Mouse (Mus musculus): Measurements from ENCODE around the gene Nckap5. TPM values are rescaled to one million over a fixed set of nuclear protein-coding genes. Genes with fewer than 3 reads are reported as not detected.
A peak's percentile ranks its signal among the peaks of the same experiment; 100 is the strongest.

The Nckap5 gene
- polyA plus RNA-seq, 1 experiment from 2014 or later = 45.0 TPM

- Histone ChIP-seq H3K4me3 (ENCODE audit: low read length) (no peak overlapping the region), H3K27ac (ENCODE audit: low read length) (peak overlapping the region; percentile 93), H3K36me3 (ENCODE audit: control insufficient read depth, insufficient read depth, low read length) (no peaks in the 10 kb centered on the region), H3K4me1 (replicated peaks; ENCODE audit: control insufficient read depth, insufficient read depth, low read length) (peaks cover 31% of the 10 kb centered on the region), H3K9me3 (ENCODE audit: control insufficient read depth, low read length) (no peaks in the 10 kb centered on the region), H3K4me2 (ENCODE audit: low read depth, low read length) (no peak overlapping the region), H3K9ac (ENCODE audit: low read length) (no peak overlapping the region), H3K27me3 (ENCODE audit: control insufficient read depth, insufficient read depth, low read depth, low read length) (no peaks in the 10 kb centered on the region)
- 0 out of 2 replicates have a peak, but pooled peaks have one; percentile 21 for ATAC-seq (ENCODE audit: low read depth)
- WGBS = 44% methylated on average over 2 of the region's 2 CpGs
These were observed 359.2 kb downstream of the Nckap5 start for GRCm38 (mm10) chr1:126471419-126471818.

DNA sequence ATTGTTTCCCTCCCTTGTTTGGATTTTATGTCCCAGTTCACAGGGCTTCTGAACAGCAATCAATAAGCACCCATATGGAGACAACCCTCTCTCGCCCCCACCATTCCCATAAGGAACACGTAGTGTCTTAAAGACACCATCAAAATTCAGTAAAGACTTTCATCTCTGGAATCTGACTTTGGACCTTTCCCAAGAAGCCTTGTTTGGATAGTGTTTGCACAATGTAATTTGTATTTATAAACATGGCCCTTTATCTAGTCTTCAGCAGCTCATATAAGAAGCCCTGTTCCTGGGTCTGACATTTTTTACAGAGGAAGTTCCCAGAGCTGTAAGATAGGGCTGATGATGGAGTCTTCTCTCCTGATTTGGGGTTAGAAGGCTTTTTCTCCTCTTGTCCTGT, 359.7 kb downstream of the Nckap5 start:
- 26% methylated on average over 2 of the region's 2 CpGs for WGBS
- Histone ChIP-seq H3K4me2 (ENCODE audit: low read depth, low read length) (peak overlapping the region; percentile 44), H3K4me1 (replicated peaks; ENCODE audit: control insufficient read depth, insufficient read depth, low read length) (peaks cover 31% of the 10 kb centered on the region), H3K36me3 (ENCODE audit: control insufficient read depth, insufficient read depth, low read length) (no peaks in the 10 kb centered on the region), H3K27me3 (ENCODE audit: control insufficient read depth, insufficient read depth, low read depth, low read length) (no peaks in the 10 kb centered on the region), H3K9ac (ENCODE audit: low read length) (peak overlapping the region; percentile 28; the same call in 1 of the 2 replicates), H3K4me3 (ENCODE audit: low read length) (peak overlapping the region; percentile 34), H3K27ac (ENCODE audit: low read length) (peak overlapping the region; percentile 93), H3K9me3 (ENCODE audit: control insufficient read depth, low read length) (no peaks in the 10 kb centered on the region)
- peak; percentile 88 for ATAC-seq (ENCODE audit: low read depth)

- ATAC-seq (ENCODE audit: low read depth) = 0 out of 2 replicates have a peak, but pooled peaks have one; percentile 11
- H3K27ac ChIP-seq (ENCODE audit: low read length) = peak overlapping the region; percentile 93
- H3K36me3 ChIP-seq (ENCODE audit: control insufficient read depth, insufficient read depth, low read length) = no peaks in the 10 kb centered on the region
- peak overlapping the region; percentile 28; the same call in 1 of the 2 replicates for H3K9ac ChIP-seq (ENCODE audit: low read length)
- H3K27me3 ChIP-seq (ENCODE audit: control insufficient read depth, insufficient read depth, low read depth, low read length) = no peaks in the 10 kb centered on the region
- 41% methylated on average over 5 of the region's 5 CpGs for WGBS
- H3K9me3 ChIP-seq (ENCODE audit: control insufficient read depth, low read length) = no peaks in the 10 kb centered on the region
- peak overlapping the region; percentile 34 for H3K4me3 ChIP-seq (ENCODE audit: low read length)
- H3K4me2 ChIP-seq (ENCODE audit: low read depth, low read length) = peak overlapping the region; percentile 44
- H3K4me1 ChIP-seq (replicated peaks; ENCODE audit: control insufficient read depth, insufficient read depth, low read length) = peaks cover 31% of the 10 kb centered on the region
These were observed 360.6 kb downstream of the Nckap5 start for GRCm38 (mm10) chr1:126469818-126470544.

GRCm38 (mm10) chr1:126461527-126462354, 368.9 kb downstream of the Nckap5 start:
- H3K27me3 ChIP-seq (ENCODE audit: control insufficient read depth, insufficient read depth, low read depth, low read length) = no peaks in the 10 kb centered on the region
- H3K36me3 ChIP-seq (ENCODE audit: control insufficient read depth, insufficient read depth, low read length) = no peaks in the 10 kb centered on the region
- H3K27ac ChIP-seq (ENCODE audit: low read length) = peak overlapping the region; percentile 38; the same call in 1 of the 2 replicates
- WGBS = 32% methylated on average over 11 of the region's 11 CpGs
- H3K9ac ChIP-seq (ENCODE audit: low read length) = no peak overlapping the region
- no peaks in the 10 kb centered on the region for H3K9me3 ChIP-seq (ENCODE audit: control insufficient read depth, low read length)
- peak; percentile 73 for ATAC-seq (ENCODE audit: low read depth)
- H3K4me3 ChIP-seq (ENCODE audit: low read length) = no peak overlapping the region
- H3K4me2 ChIP-seq (ENCODE audit: low read depth, low read length) = 0 out of 2 replicates have a peak overlapping the region, but pooled peaks have one; percentile 11
- H3K4me1 ChIP-seq (replicated peaks; ENCODE audit: control insufficient read depth, insufficient read depth, low read length) = 0 out of 2 replicates have a peak, but pooled peaks cover 4% of the 10 kb centered on the region

GRCm38 (mm10) chr1:126457739-126458138, 372.9 kb downstream of the Nckap5 start:
- Histone ChIP-seq H3K9me3 (ENCODE audit: control insufficient read depth, low read length) (no peaks in the 10 kb centered on the region), H3K4me3 (ENCODE audit: low read length) (no peak overlapping the region), H3K27me3 (ENCODE audit: control insufficient read depth, insufficient read depth, low read depth, low read length) (no peaks in the 10 kb centered on the region), H3K4me2 (ENCODE audit: low read depth, low read length) (no peak overlapping the region), H3K27ac (ENCODE audit: low read length) (no peak overlapping the region), H3K4me1 (replicated peaks; ENCODE audit: control insufficient read depth, insufficient read depth, low read length) (0 out of 2 replicates have a peak, but pooled peaks cover 4% of the 10 kb centered on the region), H3K9ac (ENCODE audit: low read length) (no peak overlapping the region), H3K36me3 (ENCODE audit: control insufficient read depth, insufficient read depth, low read length) (no peaks in the 10 kb centered on the region)
- no peak for ATAC-seq (ENCODE audit: low read depth)
- 50% methylated on average over 1 of the region's 1 CpGs for WGBS

- Histone ChIP-seq H3K27me3 (ENCODE audit: control insufficient read depth, insufficient read depth, low read depth, low read length) (no peaks in the 10 kb centered on the region), H3K9ac (ENCODE audit: low read length) (no peak overlapping the region), H3K4me3 (ENCODE audit: low read length) (no peak overlapping the region), H3K27ac (ENCODE audit: low read length) (no peak overlapping the region), H3K4me1 (replicated peaks; ENCODE audit: control insufficient read depth, insufficient read depth, low read length) (peaks cover 3% of the 10 kb centered on the region), H3K9me3 (ENCODE audit: control insufficient read depth, low read length) (no peaks in the 10 kb centered on the region), H3K36me3 (ENCODE audit: control insufficient read depth, insufficient read depth, low read length) (no peaks in the 10 kb centered on the region), H3K4me2 (ENCODE audit: low read depth, low read length) (no peak overlapping the region)
- peak; percentile 28; the same call in 1 of the 2 replicates for ATAC-seq (ENCODE audit: low read depth)
- 55% methylated on average over 9 of the region's 9 CpGs for WGBS
These were observed 376.0 kb downstream of the Nckap5 start for GRCm38 (mm10) chr1:126454504-126455173.

- no peaks in the 10 kb centered on the region for H3K36me3 ChIP-seq (ENCODE audit: control insufficient read depth, insufficient read depth, low read length)
- no peak overlapping the region for H3K4me2 ChIP-seq (ENCODE audit: low read depth, low read length)
- H3K9ac ChIP-seq (ENCODE audit: low read length) = no peak overlapping the region
- H3K4me3 ChIP-seq (ENCODE audit: low read length) = no peak overlapping the region
- H3K27ac ChIP-seq (ENCODE audit: low read length) = peak overlapping the region; percentile 26
- 55% methylated on average over 9 of the region's 9 CpGs for WGBS
- no peak for ATAC-seq (ENCODE audit: low read depth)
- H3K27me3 ChIP-seq (ENCODE audit: control insufficient read depth, insufficient read depth, low read depth, low read length) = no peaks in the 10 kb centered on the region
- peaks cover 3% of the 10 kb centered on the region for H3K4me1 ChIP-seq (replicated peaks; ENCODE audit: control insufficient read depth, insufficient read depth, low read length)
- no peaks in the 10 kb centered on the region for H3K9me3 ChIP-seq (ENCODE audit: control insufficient read depth, low read length)
These were observed 379.1 kb downstream of the Nckap5 start for GRCm38 (mm10) chr1:126451472-126451871.

GRCm38 (mm10) chr1:126449424-126449823, 381.2 kb downstream of the Nckap5 start:
- Histone ChIP-seq H3K4me1 (replicated peaks; ENCODE audit: control insufficient read depth, insufficient read depth, low read length) (peaks cover 3% of the 10 kb centered on the region), H3K9me3 (ENCODE audit: control insufficient read depth, low read length) (no peaks in the 10 kb centered on the region), H3K4me2 (ENCODE audit: low read depth, low read length) (no peak overlapping the region), H3K4me3 (ENCODE audit: low read length) (no peak overlapping the region), H3K27ac (ENCODE audit: low read length) (no peak overlapping the region), H3K36me3 (ENCODE audit: control insufficient read depth, insufficient read depth, low read length) (no peaks in the 10 kb centered on the region), H3K27me3 (ENCODE audit: control insufficient read depth, insufficient read depth, low read depth, low read length) (no peaks in the 10 kb centered on the region), H3K9ac (ENCODE audit: low read length) (no peak overlapping the region)
- 13% methylated on average over 2 of the region's 2 CpGs for WGBS
- peak; percentile 50; the same call in 1 of the 2 replicates for ATAC-seq (ENCODE audit: low read depth)
